ENCODE assay signal across 8 mouse cellular contexts in genomic region chr13:34963511-34964397, GRCm38 (mm10). TPM values are rescaled to one million over a fixed set of nuclear protein-coding genes. Genes with fewer than 3 reads are reported as not detected.
DNase-seq lines count a peak whose midpoint lies in the region; ATAC-seq and TF ChIP-seq lines count a peak whose summit lies in the region.

TSS of gene Eci3 (minus strand) at chr13:34963810.

- no peak within 1 kb of the TSS for H3K27ac ChIP-seq in hindbrain, postnatal 0 days
- H3K27ac ChIP-seq in liver, embryonic 13.5 days: no peak within 1 kb of the TSS
- no peak within 1 kb of the TSS for H3K27ac ChIP-seq in midbrain, postnatal 0 days (ENCODE audit: low read depth, low read length)

- WGBS in hindbrain, postnatal 0 days: 2% methylated on average over 32 of the region's 32 CpGs
- WGBS in liver, embryonic 13.5 days (ENCODE audit: insufficient replicate concordance): 2% methylated on average over 32 of the region's 32 CpGs
- 3% methylated on average over 32 of the region's 32 CpGs for WGBS in midbrain, postnatal 0 days

- no peak for TF ChIP-seq CTCF in brain, embryonic 14.5 days (IDR thresholded peaks at IDR 0.05; ENCODE audit: borderline replicate concordance, extremely low read depth, insufficient read depth, insufficient read length)
- TF ChIP-seq CTCF in hindbrain, postnatal 0 days (IDR thresholded peaks at IDR 0.05; ENCODE audit: low read depth): no peak
- TF ChIP-seq CTCF in midbrain, postnatal 0 days (IDR thresholded peaks at IDR 0.05): no peak

- H3K27me3 ChIP-seq in hindbrain, postnatal 0 days (ENCODE audit: insufficient read depth, low read length): no peaks in the 10 kb centered on the region; the same call in 1 of the 2 replicates
- H3K27me3 ChIP-seq in liver, embryonic 13.5 days: peaks cover 39% of the 10 kb centered on the region
- H3K27me3 ChIP-seq in midbrain, postnatal 0 days (ENCODE audit: insufficient read depth, low read length): no peaks in the 10 kb centered on the region

- H3K4me3 ChIP-seq in hindbrain, postnatal 0 days (ENCODE audit: low read length): peak within 1 kb of the TSS; percentile 40
- H3K4me3 ChIP-seq in liver, embryonic 13.5 days (replicated peaks): peak within 1 kb of the TSS; percentile 42
- peak within 1 kb of the TSS; percentile 41 for H3K4me3 ChIP-seq in midbrain, postnatal 0 days (ENCODE audit: low read depth, low read length)

- peak; percentile 27 to 38 for DNase-seq in cerebellum, postnatal 10 days
- DNase-seq in cerebellum, adult 9-10 months: no peak
- peak; percentile 47 for DNase-seq in brain, embryonic 14.5 days (ENCODE audit: low read depth)
- DNase-seq in gastrocnemius, postnatal 25 days: peak; percentile 13
- DNase-seq in hindbrain, postnatal 0 days (ENCODE audit: low spot score): peak; percentile 20
- no peak for DNase-seq in liver, embryonic 13.5 days
- peak; percentile 9 for DNase-seq in midbrain, postnatal 0 days (ENCODE audit: low spot score)

- no peaks in the 10 kb centered on the region for H3K9me3 ChIP-seq in hindbrain, postnatal 0 days (ENCODE audit: low read length)
- no peaks in the 10 kb centered on the region; the same call in 1 of the 2 replicates for H3K9me3 ChIP-seq in liver, embryonic 13.5 days (replicated peaks)
- H3K9me3 ChIP-seq in midbrain, postnatal 0 days (ENCODE audit: low read length): no peaks in the 10 kb centered on the region

- TF ChIP-seq POLR2A in brain, embryonic 14.5 days (IDR thresholded peaks at IDR 0.05; ENCODE audit: borderline replicate concordance, extremely low read depth, insufficient read depth, insufficient read length, poor library complexity, severe bottlenecking): no peak

- ATAC-seq in hindbrain, postnatal 0 days: peak; percentile 66
- ATAC-seq in liver, embryonic 13.5 days (ENCODE audit: low read depth): no peak
- ATAC-seq in midbrain, postnatal 0 days (ENCODE audit: low FRiP score): peak; percentile 60
- ATAC-seq in inflammation-experienced regulatory T-cells, adult 6 months: no peak

- H3K36me3 ChIP-seq in hindbrain, postnatal 0 days (ENCODE audit: insufficient read depth, low read length): no peaks in the 10 kb centered on the region
- no peaks in the 10 kb centered on the region for H3K36me3 ChIP-seq in liver, embryonic 13.5 days
- H3K36me3 ChIP-seq in midbrain, postnatal 0 days (ENCODE audit: insufficient read depth, low read length): no peaks in the 10 kb centered on the region

- 0 out of 2 replicates have a peak within 1 kb of the TSS, but pooled peaks have one; percentile 24 for H3K9ac ChIP-seq in hindbrain, postnatal 0 days (replicated peaks; ENCODE audit: low read length)
- 0 out of 2 replicates have a peak within 1 kb of the TSS, but pooled peaks have one; percentile 3 for H3K9ac ChIP-seq in liver, embryonic 13.5 days
- H3K9ac ChIP-seq in midbrain, postnatal 0 days (replicated peaks; ENCODE audit: low read length, poor library complexity, severe bottlenecking): no peak within 1 kb of the TSS

- no peaks in the 10 kb centered on the region for H3K4me1 ChIP-seq in hindbrain, postnatal 0 days (ENCODE audit: insufficient read depth, low read length)
- peaks cover 14% of the 10 kb centered on the region for H3K4me1 ChIP-seq in liver, embryonic 13.5 days (replicated peaks)
- H3K4me1 ChIP-seq in midbrain, postnatal 0 days (ENCODE audit: insufficient read depth, low read length): no peaks in the 10 kb centered on the region

- H3K4me2 ChIP-seq in hindbrain, postnatal 0 days (ENCODE audit: low read depth, low read length): peak within 1 kb of the TSS; percentile 76
- peak within 1 kb of the TSS; percentile 63 for H3K4me2 ChIP-seq in liver, embryonic 13.5 days
- peak within 1 kb of the TSS; percentile 74 for H3K4me2 ChIP-seq in midbrain, postnatal 0 days (ENCODE audit: low read depth, low read length, poor library complexity, severe bottlenecking)

RNA-seq across cellular contexts. Expression of gene Eci3, which starts in this region (rescaled TPM):
- 0.11 and 0.16 TPM in 2 replicates for polyA plus RNA-seq in brain, embryonic 14.5 days (2012; rRNA removed)
- total RNA-seq in gastrocnemius, postnatal 25 days (2021): under 1 TPM; 0.75 to 0.90 TPM
- total RNA-seq in hindbrain, postnatal 0 days (2014; rRNA removed): 1.3 TPM in 1 of 2 replicates, not detected in the other
- 0.80 and 1.2 TPM in 2 replicates for polyA plus RNA-seq in hindbrain, postnatal 0 days (2015; fragmentation: Nextera tagmentation; extraction: Ambion mirVana)
- polyA plus RNA-seq in liver, embryonic 13.5 days (2015; fragmentation: Nextera tagmentation; extraction: Ambion mirVana): 0.18 TPM in 1 of 2 replicates, not detected in the other
- total RNA-seq in midbrain, postnatal 0 days (2014; rRNA removed): not detected in 2 replicates
- 0.39 and 0.50 TPM in 2 replicates for polyA plus RNA-seq in midbrain, postnatal 0 days (2015; fragmentation: Nextera tagmentation; extraction: Ambion mirVana)
- under 1 TPM in 1 of 3 experiments, not detected in 2; 0.78 TPM for polyA plus RNA-seq in inflammation-experienced regulatory T-cells, adult 6 months (2017; shearing (Covaris generic))

Comparison
In these comparisons a context has a peak if more than half of its experiments do, and no peak if none do; other contexts are left out.
1. DNase-seq: peak in cerebellum, postnatal 10 days (2 of 2) and hindbrain, postnatal 0 days (single experiment); none in cerebellum, adult 9-10 months (single experiment) and liver, embryonic 13.5 days (single experiment).
2. Peak in DNase-seq in brain, embryonic 14.5 days; RNA of the gene not detected or under 1 TPM.
3. Peak in DNase-seq in gastrocnemius, postnatal 25 days; RNA of the gene not detected or under 1 TPM.
4. Peak in DNase-seq, ATAC-seq, H3K4me3 ChIP-seq and H3K4me2 ChIP-seq in midbrain, postnatal 0 days; RNA of the gene not detected or under 1 TPM.
5. Peak in every context shown above with its lines, with median percentiles within 50 percentile points of each other: H3K4me2 ChIP-seq and H3K4me3 ChIP-seq.